Mouse (Mus musculus): ENCODE results near the gene Cyp2d12.
"Not testable (repeated sequence)": the region's sequence is repeated elsewhere in the genome, so short reads cannot be mapped to it uniquely, and the experiment has no call there.

Cyp2d12 gene

DNA sequence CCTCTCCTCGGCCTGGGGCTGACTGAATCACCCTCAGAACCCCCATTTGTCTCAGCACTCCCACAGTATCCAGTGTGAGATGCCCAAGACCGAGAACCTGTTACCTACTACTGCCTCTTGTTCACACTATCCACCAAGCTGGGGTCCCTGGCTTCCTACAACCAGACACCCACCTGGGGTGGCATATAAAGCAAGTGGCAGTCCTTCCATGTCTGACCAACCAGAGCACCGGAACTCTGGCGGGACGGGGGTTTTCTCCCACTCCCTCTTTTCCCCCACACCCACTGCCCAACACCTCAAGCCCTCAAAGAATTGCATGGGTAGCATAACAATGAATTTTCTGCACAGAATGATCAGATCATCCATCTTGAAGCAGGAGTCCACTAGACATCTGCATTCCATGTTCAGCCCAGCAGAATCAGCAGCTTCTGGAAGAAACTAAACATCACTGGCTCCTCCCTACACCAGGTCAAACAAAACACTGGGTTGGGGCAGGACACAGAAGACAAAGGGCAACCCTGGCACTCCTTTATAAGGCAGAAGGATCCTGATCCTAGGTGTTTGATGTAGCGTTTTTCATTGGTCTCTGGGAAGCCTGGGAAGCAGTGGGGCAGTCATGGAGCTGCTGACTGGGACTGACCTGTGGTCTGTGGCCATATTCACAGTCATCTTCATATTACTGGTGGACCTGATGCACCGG lies at the start of gene Cyp2d12:
Gene Cyp2d12 (plus strand): TSS at position 542 of the 700 bp plus-strand sequence.
- no peak for DNase-seq (ENCODE audit: low spot score)

DNA sequence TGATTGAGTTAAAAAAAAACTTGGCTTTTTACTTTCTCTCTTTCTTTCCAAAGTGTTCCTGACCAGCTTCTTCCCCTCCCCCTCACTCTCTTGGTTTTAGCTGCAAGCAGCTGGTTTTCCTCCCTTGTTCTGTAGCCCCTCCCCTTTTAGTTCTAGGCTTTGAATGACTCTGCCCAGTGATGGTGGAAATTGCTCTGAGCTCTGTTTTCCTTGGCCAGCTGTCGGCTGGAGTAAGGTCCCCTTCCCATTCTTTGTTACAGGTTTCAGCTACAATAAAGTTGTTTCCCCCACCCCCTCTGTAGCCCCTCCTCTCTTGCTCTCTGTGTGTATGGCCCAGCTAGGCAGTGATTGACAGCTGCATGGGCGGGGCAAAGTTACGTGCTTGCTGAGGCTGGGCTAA lies 47.9 kb upstream of the Cyp2d12 start:
- peak; percentile 1 for DNase-seq (ENCODE audit: low spot score)

DNA sequence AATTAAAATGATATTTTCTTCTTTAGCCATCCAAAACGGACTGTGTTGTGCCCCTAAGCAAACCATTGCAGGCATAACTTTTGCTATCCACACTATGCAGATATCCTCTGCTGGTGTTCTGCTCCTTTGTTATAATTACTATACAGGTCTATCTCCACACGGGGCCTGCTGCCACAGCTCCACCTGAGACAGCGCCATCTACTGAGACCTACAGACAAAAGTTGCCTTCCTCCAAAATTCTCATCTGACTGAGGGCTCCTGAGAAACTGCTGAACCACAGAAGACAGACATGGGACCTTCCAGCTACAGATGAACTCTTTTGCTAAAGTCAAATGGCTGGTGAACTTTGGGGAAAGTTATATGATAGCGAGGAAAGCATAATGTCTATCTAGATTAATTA lies 47.1 kb upstream of the Cyp2d12 start:
- not testable (repeated sequence) for DNase-seq (ENCODE audit: low spot score)

DNA sequence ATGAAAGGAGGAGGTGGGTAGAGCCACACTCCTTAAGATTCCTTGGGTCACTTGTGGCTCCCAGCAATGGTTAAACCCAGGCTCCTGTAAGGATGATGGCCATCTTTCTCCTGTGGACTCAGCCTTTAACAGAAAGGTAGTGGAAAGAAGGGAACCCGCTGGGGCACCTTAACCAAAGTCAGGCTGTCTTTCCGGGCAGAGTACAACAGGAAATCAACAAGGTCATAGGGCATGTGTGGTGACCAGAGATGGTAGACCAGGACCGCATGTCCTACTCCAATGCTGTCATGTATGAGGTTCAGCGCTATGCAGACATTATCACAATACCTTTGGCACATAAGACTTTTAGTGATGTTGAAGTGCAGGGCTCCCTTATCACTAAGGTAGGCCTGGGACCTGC lies 45.4 kb upstream of the Cyp2d12 start:
- not testable (repeated sequence) for DNase-seq (ENCODE audit: low spot score)

DNA sequence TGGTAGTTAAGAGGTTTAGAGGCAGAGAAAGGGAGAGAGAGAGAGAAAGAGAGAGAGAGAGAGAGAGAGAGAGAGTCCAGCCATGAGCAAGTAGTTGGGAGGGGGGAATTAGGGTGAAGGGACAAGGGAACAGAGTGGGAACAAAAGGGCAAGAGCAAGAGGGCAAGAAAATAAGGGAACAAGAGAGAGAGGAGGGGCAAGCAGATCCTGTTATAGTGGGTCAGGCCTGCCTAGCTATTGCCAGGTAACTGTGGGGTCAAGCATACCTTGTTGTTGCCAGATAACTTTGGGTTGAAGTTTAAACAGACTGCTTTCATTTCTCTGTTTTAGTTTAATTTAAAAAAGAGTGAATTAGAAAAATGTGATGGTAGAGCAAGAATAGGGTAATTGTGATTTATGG lies 44.4 kb upstream of the Cyp2d12 start:
- not testable (repeated sequence) for DNase-seq (ENCODE audit: low spot score)

DNA sequence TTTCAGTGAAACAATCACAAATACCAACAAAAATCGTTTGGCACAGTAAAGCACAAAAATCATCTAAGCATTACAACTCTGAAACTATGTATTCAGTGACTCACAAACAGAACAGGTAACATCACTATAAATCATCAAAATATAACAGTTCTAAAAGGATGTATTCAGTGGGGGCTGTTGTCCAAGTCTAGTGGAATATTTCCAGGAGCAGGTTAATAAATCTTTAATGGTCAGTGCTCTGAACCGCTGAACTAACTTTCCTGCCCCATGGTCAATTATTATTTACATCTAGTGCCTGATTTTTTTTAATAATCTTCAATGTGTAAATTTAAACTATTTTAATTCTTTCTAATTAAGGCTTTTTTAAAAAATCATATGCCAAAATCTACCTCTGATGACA lies 42.8 kb upstream of the Cyp2d12 start:
- not testable (repeated sequence) for DNase-seq (ENCODE audit: low spot score)

DNA sequence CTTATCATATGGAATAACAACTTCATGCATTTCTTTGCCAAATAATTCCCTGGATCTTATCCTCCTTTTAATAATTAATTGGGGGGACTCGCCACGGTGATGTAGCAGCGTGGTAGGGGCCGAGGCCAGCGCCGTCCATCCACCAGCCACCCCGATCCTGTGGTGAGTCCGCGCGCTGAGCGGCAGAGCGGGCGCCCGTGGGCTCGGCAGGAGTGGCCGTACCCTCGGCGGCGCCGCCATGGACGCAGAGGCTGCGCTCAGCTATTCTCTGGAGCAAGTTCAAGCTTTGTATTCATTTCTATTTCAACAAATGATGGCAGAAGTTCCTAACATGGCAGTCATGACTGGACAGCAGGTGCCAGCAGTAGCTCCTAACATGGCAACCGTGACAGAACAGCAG lies 38.7 kb upstream of the Cyp2d12 start:
- DNase-seq (ENCODE audit: low spot score) = not testable (repeated sequence)

DNA sequence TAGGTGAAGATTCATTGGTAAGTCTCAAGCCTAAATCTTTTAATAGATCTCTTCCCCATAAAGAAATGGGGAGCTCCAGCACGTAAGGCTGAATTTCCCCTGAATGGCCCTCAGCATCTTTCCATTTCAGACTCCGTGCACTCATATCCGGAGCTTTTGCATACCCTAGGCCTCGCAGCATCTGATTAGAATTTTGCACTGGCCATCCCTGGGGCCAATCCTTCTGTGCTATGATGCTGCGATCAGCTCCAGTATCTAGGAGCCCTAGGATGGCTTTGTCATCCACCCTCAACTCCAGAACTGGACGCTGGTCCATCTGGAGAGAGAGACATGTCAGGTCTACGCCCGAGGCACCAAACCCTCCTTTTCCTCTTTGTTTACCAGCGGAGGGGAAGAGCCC lies 27.5 kb upstream of the Cyp2d12 start:
- not testable (repeated sequence) for DNase-seq (ENCODE audit: low spot score)

DNA sequence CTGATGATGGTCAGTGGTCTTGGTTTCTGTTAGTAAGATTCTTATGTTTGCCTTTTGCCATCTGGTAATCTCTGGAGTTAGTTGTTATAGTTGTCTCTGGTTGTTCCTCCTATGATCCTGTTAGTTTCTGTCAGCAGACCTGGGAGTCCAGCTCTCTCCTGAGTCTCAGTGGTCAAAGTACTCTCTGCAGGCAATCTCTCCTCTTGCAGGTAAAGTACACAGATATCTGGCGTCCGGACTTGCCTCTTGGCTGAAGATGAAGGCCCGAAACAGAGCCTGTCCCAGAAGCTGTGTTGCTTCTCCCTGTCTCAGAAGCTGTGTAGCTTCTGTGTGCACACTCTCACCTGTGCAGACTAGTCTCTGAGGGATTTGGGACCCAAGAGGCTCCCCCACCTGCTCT lies 22.2 kb upstream of the Cyp2d12 start:
- not testable (repeated sequence) for DNase-seq (ENCODE audit: low spot score)

DNA sequence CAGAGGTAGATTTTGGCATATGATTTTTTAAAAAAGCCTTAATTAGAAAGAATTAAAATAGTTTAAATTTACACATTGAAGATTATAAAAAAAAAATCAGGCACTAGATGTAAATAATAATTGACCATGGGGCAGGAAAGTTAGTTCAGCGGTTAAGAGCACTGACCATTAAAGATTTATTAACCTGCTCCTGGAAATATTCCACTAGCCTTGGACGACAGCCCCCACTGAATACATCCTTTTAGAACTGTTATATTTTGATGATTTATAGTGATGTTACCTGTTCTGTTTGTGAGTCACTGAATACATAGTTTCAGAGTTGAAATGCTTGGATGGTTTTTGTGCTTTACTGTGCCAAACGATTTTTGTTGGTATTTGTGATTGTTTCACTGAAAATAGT lies 11.9 kb upstream of the Cyp2d12 start:
- DNase-seq (ENCODE audit: low spot score) = not testable (repeated sequence)

DNA sequence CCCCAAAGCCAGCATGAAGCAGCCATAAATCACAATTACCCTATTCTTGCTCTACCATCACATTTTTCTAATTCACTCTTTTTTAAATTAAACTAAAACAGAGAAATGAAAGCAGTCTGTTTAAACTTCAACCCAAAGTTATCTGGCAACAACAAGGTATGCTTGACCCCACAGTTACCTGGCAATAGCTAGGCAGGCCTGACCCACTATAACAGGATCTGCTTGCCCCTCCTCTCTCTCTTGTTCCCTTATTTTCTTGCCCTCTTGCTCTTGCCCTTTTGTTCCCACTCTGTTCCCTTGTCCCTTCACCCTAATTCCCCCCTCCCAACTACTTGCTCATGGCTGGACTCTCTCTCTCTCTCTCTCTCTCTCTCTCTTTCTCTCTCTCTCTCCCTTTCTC lies 10.3 kb upstream of the Cyp2d12 start:
- not testable (repeated sequence) for DNase-seq (ENCODE audit: low spot score)

DNA sequence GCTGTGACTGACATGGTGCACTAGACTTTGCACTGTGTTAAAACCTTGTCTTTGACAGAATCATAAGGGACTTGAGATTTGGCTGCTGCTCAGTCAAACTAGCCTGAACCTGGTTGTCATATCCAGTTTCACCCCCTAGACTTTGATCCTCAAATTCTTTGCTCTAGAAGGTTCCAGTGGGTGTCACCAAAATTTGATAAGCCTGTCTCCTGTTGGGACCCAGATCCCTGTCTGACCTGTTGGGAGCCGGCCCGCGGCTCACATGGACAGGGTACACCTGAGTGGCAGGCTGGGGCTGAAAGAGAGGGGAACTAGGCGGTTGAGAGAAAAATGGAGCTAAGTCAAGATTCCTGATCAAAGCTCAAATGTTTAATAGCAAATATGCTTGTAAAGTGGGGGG lies 7.1 kb upstream of the Cyp2d12 start:
- not testable (repeated sequence) for DNase-seq (ENCODE audit: low spot score)

DNA sequence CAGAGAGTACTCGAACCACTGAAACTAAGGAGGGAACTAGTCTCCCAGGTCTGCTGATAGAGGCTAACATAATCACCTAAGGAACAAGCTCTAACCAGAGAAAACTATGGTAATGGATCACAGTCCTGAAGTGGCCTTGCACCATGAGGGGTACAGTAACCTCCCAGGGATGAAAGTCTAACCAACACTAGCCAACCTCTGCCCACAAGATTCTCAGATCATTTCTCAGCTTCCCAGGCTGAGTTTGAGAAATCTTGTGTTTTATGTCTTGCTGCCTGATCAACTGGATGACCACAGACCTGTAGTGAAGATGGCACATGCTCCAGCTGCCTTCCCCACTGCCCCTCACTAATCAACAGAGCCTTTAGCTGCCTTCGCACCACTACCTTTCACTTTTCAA lies 1.7 kb upstream of the Cyp2d12 start:
- not testable (repeated sequence) for DNase-seq (ENCODE audit: low spot score)

DNA sequence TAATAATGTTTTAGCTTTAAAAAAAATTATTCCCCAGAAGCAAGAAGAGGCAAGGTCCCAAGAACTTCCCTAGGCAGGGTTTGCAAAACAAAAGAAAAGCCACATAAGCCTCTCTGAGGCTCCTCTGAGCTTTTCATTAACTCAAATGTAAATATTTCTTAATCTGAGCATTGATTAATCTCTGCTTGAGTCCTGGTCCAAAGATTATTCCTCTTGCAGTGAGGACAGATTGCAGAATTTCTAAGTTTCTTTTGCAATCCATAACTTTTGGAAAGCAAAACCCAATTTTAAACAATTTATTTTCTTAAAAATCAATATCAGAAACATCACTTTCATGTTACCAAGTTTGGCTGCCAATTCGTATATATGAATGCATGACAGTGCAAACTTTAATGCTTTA lies 18.0 kb downstream of the Cyp2d12 start:
- no peak for DNase-seq (ENCODE audit: low spot score)

DNA sequence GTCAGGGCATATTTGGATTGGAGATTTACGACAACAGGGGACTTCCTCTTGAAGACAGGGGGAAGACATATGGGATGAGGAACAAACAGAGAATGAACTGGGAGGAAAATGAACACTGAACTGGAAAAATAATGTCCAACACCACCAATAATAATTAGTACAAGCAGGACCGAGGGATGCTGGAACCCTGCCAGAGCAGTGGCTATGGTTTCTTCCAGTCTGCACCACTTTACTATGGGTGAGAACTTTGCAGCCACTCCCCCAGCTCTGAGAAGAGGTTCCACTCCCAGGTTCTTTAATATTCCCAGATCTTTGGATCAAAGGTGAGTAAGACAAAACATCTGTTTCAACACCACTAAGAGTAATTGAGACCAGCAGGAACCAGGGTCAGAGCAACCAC lies 24.2 kb downstream of the Cyp2d12 start:
- peak; percentile 0 for DNase-seq (ENCODE audit: low spot score)

DNA sequence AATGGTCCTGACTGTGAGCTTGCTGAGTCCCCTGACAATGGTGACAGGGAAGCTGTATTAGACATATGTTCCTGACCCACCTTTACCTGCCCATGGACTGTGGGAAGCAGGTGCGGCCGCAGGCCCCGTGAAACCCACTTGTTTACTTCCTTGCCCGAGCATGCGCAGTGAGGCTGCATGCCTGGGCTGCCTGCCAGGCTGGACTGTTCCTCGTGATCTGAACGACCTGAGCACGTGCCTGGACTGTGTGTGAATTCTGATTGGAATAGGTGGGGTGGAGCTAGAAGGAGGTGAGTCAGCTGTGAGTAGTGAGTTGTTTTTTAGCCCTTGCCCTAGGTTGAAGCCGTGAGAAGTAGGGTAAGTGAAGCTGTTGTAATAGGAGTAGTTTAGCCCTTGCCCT lies 27.7 kb downstream of the Cyp2d12 start:
- no peak for DNase-seq (ENCODE audit: low spot score)

Measured in embryo, embryonic 10.5 days (tissue).